Mouse (Mus musculus) cerebellum, adult 2 months (tissue): ENCODE results near the gene Klhl36.

Experiments
- CTCF ChIP-seq: fragments of 200-500 bp; IDR thresholded peaks from 2 replicates; pipeline ENCODE4 v1.5.1; 2011; ENCODE audit warnings: low read depth, mild to moderate bottlenecking, control low read depth, low read length, moderate library complexity, borderline replicate concordance; ENCODE audit not compliant: insufficient read depth
- POLR2A ChIP-seq: fragments of 200-500 bp; IDR thresholded peaks from 2 replicates; pipeline ENCODE4 v1.6.1; 2011; ENCODE audit warnings: low read length, control low read depth, borderline replicate concordance; ENCODE audit not compliant: insufficient read depth

- TF ChIP-seq POLR2A (no peak), CTCF (no peak)
Observed at GRCm38 (mm10) chr8:119834676-119835075, 27.4 kb upstream of the Klhl36 start.
